Mouse (Mus musculus): ENCODE results near the gene AU040320.

The AU040320 gene

GRCm38 (mm10) chr4:126748381-126748780, 5.0 kb upstream of the AU040320 start:
- in situ Hi-C loops (cut with MboI, MseI): loop anchor here (10.0 to 25.0 kb wide), 2 partner anchors 136 to 144 kb away; partner anchors contain the start of gene 5730409E04Rik (in 2 of the 2)

- in situ Hi-C loops (cut with MboI, MseI): loop anchor here (10.0 to 25.0 kb wide), 2 partner anchors 137 to 145 kb away; partner anchors contain the start of gene 5730409E04Rik (in 2 of the 2)
These were observed 3.8 kb upstream of the AU040320 start for GRCm38 (mm10) chr4:126749553-126749952.

GRCm38 (mm10) chr4:126750046-126750683, 3.2 kb upstream of the AU040320 start:
- in situ Hi-C loops (cut with MboI, MseI): loop anchor here in 1 of 2 experiments (5.0 kb wide), 1 partner anchor 193 kb away; the partner anchor contains the start of gene Clspn

- in situ Hi-C loops (cut with MboI, MseI): loop anchor here in 1 of 2 experiments (5.0 kb wide), 1 partner anchor 194 kb away; the partner anchor contains the start of gene Clspn
These were observed 2.3 kb upstream of the AU040320 start for GRCm38 (mm10) chr4:126750863-126751555.

GRCm38 (mm10) chr4:126751556-126752023, 1.8 kb upstream of the AU040320 start:
- in situ Hi-C loops (cut with MboI, MseI): loop anchor here in 1 of 2 experiments (5.0 kb wide), 1 partner anchor 194 kb away; the partner anchor contains the start of gene Clspn

- in situ Hi-C loops (cut with MboI, MseI): loop anchor here in 1 of 2 experiments (5.0 kb wide), 1 partner anchor 195 kb away; the partner anchor contains the start of gene Clspn
These were observed 1.2 kb upstream of the AU040320 start for GRCm38 (mm10) chr4:126752024-126752607.

- in situ Hi-C loops (cut with MboI, MseI): loop anchor here in 1 of 2 experiments (5.0 kb wide), 1 partner anchor 195 kb away; the partner anchor contains the start of gene Clspn
These were observed 669 bp upstream of the AU040320 start for GRCm38 (mm10) chr4:126752608-126753141.

GRCm38 (mm10) chr4:126754231-126754611, 877 bp downstream of the AU040320 start:
- in situ Hi-C loops (cut with MboI, MseI): loop anchor here in 1 of 2 experiments (5.0 kb wide), 1 partner anchor 197 kb away; the partner anchor contains the start of gene Clspn

- in situ Hi-C loops (cut with MboI, MseI): loop anchor here in 1 of 2 experiments (5.0 kb wide), 1 partner anchor 198 kb away; the partner anchor contains the start of gene Clspn
These were observed 1.5 kb downstream of the AU040320 start for GRCm38 (mm10) chr4:126754736-126755374.

- in situ Hi-C loops (cut with MboI, MseI): no loop called here
These were observed 3.4 kb downstream of the AU040320 start for GRCm38 (mm10) chr4:126756766-126757165.

GRCm38 (mm10) chr4:126758299-126758698, 5.0 kb downstream of the AU040320 start:
- in situ Hi-C loops (cut with MboI, MseI): no loop called here

GRCm38 (mm10) chr4:126759435-126759834, 6.1 kb downstream of the AU040320 start:
- in situ Hi-C loops (cut with MboI, MseI): no loop called here

GRCm38 (mm10) chr4:126762586-126763359, 9.4 kb downstream of the AU040320 start:
- in situ Hi-C loops (cut with MboI, MseI): no loop called here

GRCm38 (mm10) chr4:126763483-126763882, 10.1 kb downstream of the AU040320 start:
- in situ Hi-C loops (cut with MboI, MseI): no loop called here

GRCm38 (mm10) chr4:126769800-126770563, 16.6 kb downstream of the AU040320 start:
- in situ Hi-C loops (cut with MboI, MseI): no loop called here

GRCm38 (mm10) chr4:126770831-126771230, 17.5 kb downstream of the AU040320 start:
- in situ Hi-C loops (cut with MboI, MseI): no loop called here

- in situ Hi-C loops (cut with MboI, MseI): no loop called here
These were observed 20.5 kb downstream of the AU040320 start for GRCm38 (mm10) chr4:126773871-126774270.

GRCm38 (mm10) chr4:126775182-126775581, 21.8 kb downstream of the AU040320 start:
- in situ Hi-C loops (cut with MboI, MseI): no loop called here

GRCm38 (mm10) chr4:126779148-126779581, 25.8 kb downstream of the AU040320 start:
- in situ Hi-C loops (cut with MboI, MseI): no loop called here

All from T-helper 17 cell (primary cell).